Mouse (Mus musculus): Measurements from ENCODE around the gene Alg5. TPM values are rescaled to one million over a fixed set of nuclear protein-coding genes. Genes with fewer than 3 reads are reported as not detected.
"Not testable (repeated sequence)": the region's sequence is repeated elsewhere in the genome, so short reads cannot be mapped to it uniquely, and the experiment has no call there.

The Alg5 gene
- polyA plus RNA-seq, 1 experiment from 2014 or later, result 41.4 TPM

DNA sequence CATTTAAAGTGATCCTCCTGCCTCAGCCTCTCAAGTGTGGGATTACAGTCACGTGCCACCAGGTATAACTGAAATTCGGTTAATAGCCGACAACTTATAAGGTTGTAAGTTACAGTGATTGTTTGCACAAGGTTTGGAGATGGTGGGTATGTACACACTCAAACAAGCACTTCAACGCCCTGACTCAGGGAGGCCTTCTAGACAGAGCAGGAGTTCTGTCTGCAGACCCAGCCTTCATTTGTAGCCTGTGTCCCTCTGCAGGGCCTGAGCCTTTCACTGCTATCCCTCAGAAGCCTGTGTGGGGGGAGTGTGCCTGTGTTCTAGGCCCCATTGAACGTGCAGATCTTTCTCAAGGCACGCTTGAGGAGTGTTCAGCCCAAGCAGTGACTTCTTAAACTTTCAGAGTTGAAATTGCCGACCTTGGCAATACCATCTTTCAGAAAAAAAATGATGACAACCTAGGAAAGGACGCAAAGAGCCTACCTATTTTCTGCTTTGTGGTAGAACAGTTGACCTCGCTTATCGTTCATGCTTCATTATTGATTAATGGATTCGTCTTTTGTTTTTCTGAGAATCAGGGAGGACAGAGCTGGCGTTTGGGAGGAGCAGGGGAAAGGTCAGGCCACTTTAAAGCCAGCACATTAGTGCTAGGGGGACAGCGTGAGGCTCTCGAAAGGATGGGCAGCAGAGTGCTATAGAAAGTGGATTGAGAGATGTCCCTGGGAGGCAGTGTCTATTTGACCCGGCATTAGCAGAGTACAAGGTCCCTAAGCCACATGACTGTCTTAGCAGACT, 25.2 kb downstream of the Alg5 start:
- Histone ChIP-seq H3K4me3 (ENCODE audit: low read depth, low read length) (no peak overlapping the region), H3K9me3 (ENCODE audit: low read length) (no peaks in the 10 kb centered on the region), H3K27me3 (ENCODE audit: insufficient read depth, low read length) (peaks cover 8% of the 10 kb centered on the region; the same call in 1 of the 2 replicates), H3K4me2 (ENCODE audit: low read depth, low read length) (no peak overlapping the region), H3K36me3 (replicated peaks; ENCODE audit: insufficient read depth, low read length) (no peaks in the 10 kb centered on the region), H3K4me1 (ENCODE audit: insufficient read depth) (peaks cover 3% of the 10 kb centered on the region; the same call in 1 of the 2 replicates), H3K9ac (replicated peaks) (no peak overlapping the region), H3K27ac (ENCODE audit: low read depth) (peak overlapping the region; percentile 88)
- ATAC-seq, result peak; percentile 84
- WGBS (ENCODE audit: insufficient replicate concordance), result 61% methylated on average over 15 of the region's 15 CpGs
- no peak for DNase-seq
- peak; percentile 68 for TF ChIP-seq EP300 (IDR thresholded peaks at IDR 0.05; ENCODE audit: low read depth)
- no peak for TF ChIP-seq CTCF (IDR thresholded peaks at IDR 0.05; ENCODE audit: low read depth)

DNA sequence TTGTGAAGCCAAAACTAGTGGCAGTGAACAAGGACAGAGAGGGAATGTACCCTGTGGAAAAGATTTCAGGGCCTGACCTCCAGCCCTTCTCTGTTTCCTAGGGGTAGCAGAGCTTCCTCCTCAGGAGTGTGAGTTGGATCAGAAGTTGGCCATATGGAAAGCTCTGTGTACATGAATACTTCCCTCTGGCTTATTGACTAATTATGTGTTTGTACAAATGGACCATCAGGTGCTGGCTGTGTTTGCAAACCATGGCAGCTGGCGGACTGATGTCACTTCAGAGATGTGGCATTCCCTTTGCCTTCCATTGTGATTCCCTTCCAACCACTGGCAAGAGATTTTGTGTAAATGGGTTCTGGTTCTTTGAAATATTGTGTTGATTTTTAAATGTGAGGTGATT, 25.9 kb downstream of the Alg5 start:
- H3K4me3 ChIP-seq (ENCODE audit: low read depth, low read length), result no peak overlapping the region
- ATAC-seq (peak; percentile 61), DNase-seq (no peak)
- peak overlapping the region; percentile 88 for H3K27ac ChIP-seq (ENCODE audit: low read depth)
- H3K4me2 ChIP-seq (ENCODE audit: low read depth, low read length), result no peak overlapping the region
- 67% methylated on average over 1 of the region's 1 CpGs for WGBS (ENCODE audit: insufficient replicate concordance)
- H3K4me1 ChIP-seq (ENCODE audit: insufficient read depth), result peaks cover 3% of the 10 kb centered on the region; the same call in 1 of the 2 replicates
- TF ChIP-seq EP300 (IDR thresholded peaks at IDR 0.05; ENCODE audit: low read depth), result no peak
- no peak for TF ChIP-seq CTCF (IDR thresholded peaks at IDR 0.05; ENCODE audit: low read depth)
- peaks cover under 1% of the 10 kb centered on the region; the same call in 1 of the 2 replicates for H3K27me3 ChIP-seq (ENCODE audit: insufficient read depth, low read length)
- no peaks in the 10 kb centered on the region for H3K9me3 ChIP-seq (ENCODE audit: low read length)
- H3K9ac ChIP-seq (replicated peaks), result no peak overlapping the region
- H3K36me3 ChIP-seq (replicated peaks; ENCODE audit: insufficient read depth, low read length), result no peaks in the 10 kb centered on the region

DNA sequence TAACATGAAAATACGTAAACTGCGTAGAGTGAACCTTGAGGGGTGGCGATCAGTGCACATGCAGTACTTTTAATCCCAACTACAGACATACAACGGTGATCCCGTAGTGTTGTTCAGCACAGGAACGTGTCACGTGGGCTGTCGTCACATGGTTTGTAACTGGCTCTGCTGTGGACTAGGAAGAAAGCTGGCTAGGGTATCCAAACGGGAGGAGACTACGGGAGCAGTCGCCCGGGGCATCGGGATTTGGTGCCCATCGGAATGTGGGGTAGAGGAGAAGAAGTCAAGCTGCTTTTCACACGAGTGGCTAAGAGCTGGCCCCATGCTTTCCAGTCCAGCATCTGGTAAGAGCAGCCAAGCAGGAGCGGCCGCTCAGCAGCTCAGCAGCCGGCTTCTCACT, 29.1 kb downstream of the Alg5 start:
- H3K36me3 ChIP-seq (replicated peaks; ENCODE audit: insufficient read depth, low read length), result no peaks in the 10 kb centered on the region
- 83% methylated on average over 18 of the region's 18 CpGs for WGBS (ENCODE audit: insufficient replicate concordance)
- no peaks in the 10 kb centered on the region for H3K4me1 ChIP-seq (ENCODE audit: insufficient read depth)
- no peaks in the 10 kb centered on the region for H3K9me3 ChIP-seq (ENCODE audit: low read length)
- TF ChIP-seq EP300 (IDR thresholded peaks at IDR 0.05; ENCODE audit: low read depth) (no peak), CTCF (IDR thresholded peaks at IDR 0.05; ENCODE audit: low read depth) (no peak)
- no peaks in the 10 kb centered on the region for H3K27me3 ChIP-seq (ENCODE audit: insufficient read depth, low read length)
- no peak overlapping the region for H3K9ac ChIP-seq (replicated peaks)
- DNase-seq (no peak), ATAC-seq (no peak)
- H3K27ac ChIP-seq (ENCODE audit: low read depth), result no peak overlapping the region
- H3K4me3 ChIP-seq (ENCODE audit: low read depth, low read length), result no peak overlapping the region
- H3K4me2 ChIP-seq (ENCODE audit: low read depth, low read length), result no peak overlapping the region

GRCm38 (mm10) chr3:54765521-54765920, 30.2 kb downstream of the Alg5 start:
- H3K36me3 ChIP-seq (replicated peaks; ENCODE audit: insufficient read depth, low read length); H3K4me2 ChIP-seq (ENCODE audit: low read depth, low read length); H3K27ac ChIP-seq (ENCODE audit: low read depth); ATAC-seq; H3K4me3 ChIP-seq (ENCODE audit: low read depth, low read length); H3K27me3 ChIP-seq (ENCODE audit: insufficient read depth, low read length); H3K9me3 ChIP-seq (ENCODE audit: low read length); H3K9ac ChIP-seq (replicated peaks); DNase-seq; H3K4me1 ChIP-seq (ENCODE audit: insufficient read depth): not testable (repeated sequence)
- 83% methylated on average over 6 of the region's 6 CpGs for WGBS (ENCODE audit: insufficient replicate concordance)
- peak; percentile 43 for TF ChIP-seq CTCF (IDR thresholded peaks at IDR 0.05; ENCODE audit: low read depth)

DNA sequence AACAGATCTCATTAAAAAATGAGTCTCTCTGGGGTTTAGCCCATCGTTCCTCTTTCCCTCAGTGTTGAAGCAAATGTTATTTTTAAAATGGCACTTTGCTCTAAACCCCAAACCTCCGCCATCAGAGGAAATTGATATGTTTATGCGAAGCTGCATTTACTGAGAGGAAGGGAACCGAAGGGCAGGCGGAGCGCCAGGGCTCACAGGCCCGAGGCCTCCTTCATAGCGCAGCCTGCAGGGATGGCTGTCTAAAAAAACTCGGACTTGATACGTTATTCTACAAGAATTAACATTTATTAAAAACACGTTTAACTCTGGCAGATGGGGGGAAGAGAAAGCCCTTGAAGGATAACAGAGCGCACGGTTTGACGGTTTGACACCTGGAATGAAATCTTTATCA, 30.7 kb downstream of the Alg5 start:
- Histone ChIP-seq H3K9ac (replicated peaks) (no peak overlapping the region), H3K27ac (ENCODE audit: low read depth) (no peak overlapping the region), H3K4me1 (ENCODE audit: insufficient read depth) (peaks cover 3% of the 10 kb centered on the region; the same call in 1 of the 2 replicates), H3K4me3 (ENCODE audit: low read depth, low read length) (no peak overlapping the region), H3K36me3 (replicated peaks; ENCODE audit: insufficient read depth, low read length) (no peaks in the 10 kb centered on the region), H3K4me2 (ENCODE audit: low read depth, low read length) (no peak overlapping the region), H3K9me3 (ENCODE audit: low read length) (no peaks in the 10 kb centered on the region), H3K27me3 (ENCODE audit: insufficient read depth, low read length) (no peaks in the 10 kb centered on the region)
- ATAC-seq, result no peak
- TF ChIP-seq EP300 (IDR thresholded peaks at IDR 0.05; ENCODE audit: low read depth) (no peak), CTCF (IDR thresholded peaks at IDR 0.05; ENCODE audit: low read depth) (no peak)
- 74% methylated on average over 14 of the region's 14 CpGs for WGBS (ENCODE audit: insufficient replicate concordance)
- DNase-seq, result no peak

- Histone ChIP-seq H3K27ac (ENCODE audit: low read depth) (no peak overlapping the region), H3K27me3 (ENCODE audit: insufficient read depth, low read length) (no peaks in the 10 kb centered on the region), H3K4me3 (ENCODE audit: low read depth, low read length) (no peak overlapping the region), H3K4me1 (ENCODE audit: insufficient read depth) (peaks cover 3% of the 10 kb centered on the region; the same call in 1 of the 2 replicates), H3K4me2 (ENCODE audit: low read depth, low read length) (no peak overlapping the region), H3K36me3 (replicated peaks; ENCODE audit: insufficient read depth, low read length) (no peaks in the 10 kb centered on the region), H3K9ac (replicated peaks) (no peak overlapping the region), H3K9me3 (ENCODE audit: low read length) (no peaks in the 10 kb centered on the region)
- WGBS (ENCODE audit: insufficient replicate concordance), result 77% methylated on average over 5 of the region's 5 CpGs
- ATAC-seq (no peak), DNase-seq (no peak)
- TF ChIP-seq CTCF (IDR thresholded peaks at IDR 0.05; ENCODE audit: low read depth) (no peak), EP300 (IDR thresholded peaks at IDR 0.05; ENCODE audit: low read depth) (no peak)
Observed at GRCm38 (mm10) chr3:54766811-54767210, 31.5 kb downstream of the Alg5 start.
